Mouse (Mus musculus): ENCODE data around the gene Phactr4.

DNA sequence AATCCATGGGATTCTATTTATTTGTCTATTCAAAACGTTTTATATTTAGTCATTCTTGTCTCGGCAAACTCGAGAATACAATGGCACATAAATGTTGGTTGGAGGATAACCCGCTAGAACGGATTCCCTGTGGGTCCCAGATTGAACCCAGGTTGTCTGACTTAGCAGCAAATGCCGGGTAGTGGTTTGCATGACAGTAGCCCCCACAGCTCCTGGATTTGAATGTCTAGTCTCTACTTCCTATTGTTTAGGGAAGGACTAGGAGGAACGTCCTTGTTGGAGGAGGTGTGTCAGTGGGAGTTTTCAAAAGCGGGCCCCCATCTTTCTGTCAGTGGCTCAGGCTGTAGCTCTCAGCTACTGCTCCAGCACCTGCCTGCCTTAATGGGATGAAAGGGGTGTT, 37.9 kb upstream of the Phactr4 start:
- no peak for TF ChIP-seq CTCF (IDR thresholded peaks at IDR 0.05; ENCODE audit: extremely low read depth, insufficient read length, insufficient replicate concordance, low read depth, low read length)
- no peak for TF ChIP-seq POLR2A (IDR thresholded peaks at IDR 0.05; ENCODE audit: low read depth, low read length)
